Mouse (Mus musculus) liver, embryonic 15.5 days (tissue): Measurements from ENCODE around the gene Hes7. TPM values are rescaled to one million over a fixed set of nuclear protein-coding genes. Genes with fewer than 3 reads are reported as not detected.

Experiments
- ATAC-seq: fragments of 200-750 bp; cut with Nextera tagmentation; 2 replicates; pipeline ENCODE4 v1.8.0; 2017; ENCODE audit warnings: moderate number of reproducible peaks, mild to moderate bottlenecking, moderate library complexity; ENCODE audit not compliant: insufficient read depth
- H3K27ac ChIP-seq: fragments of 300-500 bp; sonication (generic); replicated peaks from 2 replicates; pipeline ENCODE4 v1.5.1; 2015; ENCODE audit warnings: mild to moderate bottlenecking, inconsistent platforms
- H3K27me3 ChIP-seq: fragments of 300-500 bp; sonication (generic); 2 replicates; pipeline ENCODE4 v1.6.1; 2015; ENCODE audit warnings: mild to moderate bottlenecking, inconsistent platforms
- H3K36me3 ChIP-seq: fragments of 300-500 bp; sonication (generic); replicated peaks from 2 replicates; pipeline ENCODE4 v1.6.1; 2015; ENCODE audit warnings: moderate library complexity, mild to moderate bottlenecking, inconsistent platforms
- H3K4me1 ChIP-seq: fragments of 300-500 bp; sonication (generic); replicated peaks from 2 replicates; pipeline ENCODE4 v1.6.1; 2015; ENCODE audit warnings: inconsistent platforms
- H3K4me2 ChIP-seq: fragments of 300-500 bp; sonication (generic); 2 replicates; pipeline ENCODE4 v1.6.1; 2015; ENCODE audit warnings: moderate library complexity, mild to moderate bottlenecking, inconsistent platforms
- H3K4me3 ChIP-seq: fragments of 300-500 bp; sonication (generic); replicated peaks from 2 replicates; pipeline ENCODE4 v1.5.1; 2015; ENCODE audit warnings: mild to moderate bottlenecking, inconsistent platforms
- H3K9ac ChIP-seq: fragments of 300-500 bp; sonication (generic); 2 replicates; pipeline ENCODE4 v1.6.1; 2015; ENCODE audit warnings: moderate library complexity, mild to moderate bottlenecking, inconsistent platforms
- H3K9me3 ChIP-seq: fragments of 300-500 bp; sonication (generic); replicated peaks from 2 replicates; pipeline ENCODE4 v1.6.1; 2016; ENCODE audit warnings: inconsistent platforms
- WGBS: fragments of 180-500 bp; shearing (Covaris S2); methylation state at CpG from one replicate; pipeline ENCODE4 v1.1.7; 2015; ENCODE audit warnings: mixed read lengths; ENCODE audit not compliant: insufficient replicate concordance; 5-methylcytosine and 5-hydroxymethylcytosine counted together
- polyA plus RNA-seq: library from polyadenylated mRNA; unstranded; fragments of >200 nt; fragmentation: Nextera tagmentation; extraction: Ambion mirVana; gene quantifications from 2 replicates; pipeline ENCODE4 v1.2.1, GENCODE M21; 2015

The Hes7 gene
- polyA plus RNA-seq, 1 experiment from 2014 or later = 0.12 TPM

DNA sequence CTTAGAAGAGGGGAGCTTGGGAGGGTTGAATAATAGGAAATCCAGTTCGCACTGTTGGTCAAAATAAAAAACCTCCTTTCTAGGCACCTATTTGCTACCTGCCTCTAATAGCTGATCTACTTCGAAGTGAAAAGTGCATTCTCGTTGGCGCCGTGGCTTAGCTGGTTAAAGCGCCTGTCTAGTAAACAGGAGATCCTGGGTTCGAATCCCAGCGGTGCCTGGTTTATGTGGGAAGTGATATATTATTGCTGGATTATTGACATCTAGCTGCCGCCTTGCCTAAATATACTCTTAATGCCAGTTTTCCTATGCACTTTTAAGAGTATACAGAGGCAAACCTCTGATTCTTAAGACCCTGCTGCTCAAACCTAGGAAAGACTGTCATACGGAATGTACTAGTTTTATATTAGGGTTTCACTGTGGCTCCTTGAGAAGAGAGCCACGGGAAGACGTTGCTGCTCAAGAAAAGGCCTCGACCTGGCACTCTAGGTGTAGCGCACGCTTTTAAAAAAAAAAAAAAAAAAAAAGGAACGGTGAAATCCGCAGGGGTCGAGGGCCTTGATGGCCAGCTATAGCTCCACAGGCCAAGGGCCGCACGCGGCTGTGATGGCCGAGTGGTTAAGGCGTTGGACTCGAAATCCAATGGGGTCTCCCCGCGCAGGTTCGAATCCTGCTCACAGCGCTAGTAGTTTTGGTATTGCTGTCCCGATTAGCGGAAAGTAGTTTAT is 9.7 kb upstream of the Hes7 start:
- Histone ChIP-seq H3K4me3 (peak overlapping the region; percentile 58), H3K27ac (peak overlapping the region; percentile 51), H3K9me3 (no peaks in the 10 kb centered on the region), H3K4me2 (peak overlapping the region; percentile 69), H3K36me3 (peaks cover 41% of the 10 kb centered on the region), H3K9ac (peak overlapping the region; percentile 46; the same call in 1 of the 2 replicates), H3K27me3 (peaks cover 34% of the 10 kb centered on the region), H3K4me1 (peaks cover 33% of the 10 kb centered on the region)
- ATAC-seq = peak; percentile 69
- under 1% methylated on average over 30 of the region's 30 CpGs for WGBS

DNA sequence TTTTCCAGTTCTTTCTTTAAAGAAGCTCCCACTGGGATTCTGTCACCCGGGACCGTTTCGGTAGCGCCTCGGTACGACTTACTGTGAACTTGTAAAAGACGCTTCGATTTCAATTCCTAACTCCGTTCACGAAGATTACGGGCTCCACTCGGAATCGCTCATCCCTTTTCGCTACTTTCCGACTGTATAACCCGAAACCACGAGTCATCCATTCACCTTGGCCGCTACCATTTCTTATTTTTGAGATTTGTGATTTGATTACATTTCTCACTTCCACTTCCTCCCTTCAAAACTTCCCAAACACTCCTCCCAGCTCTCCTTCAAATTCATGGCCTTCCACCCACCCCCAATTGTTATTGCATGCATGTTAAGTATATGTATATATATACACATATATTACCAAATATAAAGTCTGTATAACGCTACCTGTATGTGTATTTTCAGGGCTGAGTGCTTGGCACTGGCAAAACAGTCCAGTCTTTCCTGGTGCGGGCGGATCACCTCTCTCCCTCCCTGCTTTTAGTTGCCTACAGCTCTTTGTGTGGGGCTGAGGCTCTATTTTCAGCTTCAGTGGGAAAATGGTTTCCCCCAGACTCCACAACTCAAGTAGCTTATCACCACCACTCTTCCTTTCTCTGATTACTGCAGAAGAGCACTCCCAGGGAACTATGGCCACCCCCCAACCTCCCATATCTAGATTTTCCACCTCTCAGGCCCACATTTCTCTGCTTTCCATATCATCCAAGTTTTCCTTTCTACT is 9.0 kb upstream of the Hes7 start:
- Histone ChIP-seq H3K9ac (peak overlapping the region; percentile 46), H3K27ac (0 out of 2 replicates have a peak overlapping the region, but pooled peaks have one; percentile 9), H3K9me3 (no peaks in the 10 kb centered on the region), H3K4me1 (peaks cover 33% of the 10 kb centered on the region), H3K4me2 (peak overlapping the region; percentile 69), H3K27me3 (peaks cover 40% of the 10 kb centered on the region), H3K36me3 (peaks cover 33% of the 10 kb centered on the region), H3K4me3 (peak overlapping the region; percentile 58)
- no peak for ATAC-seq
- WGBS = 3% methylated on average over 21 of the region's 21 CpGs

DNA sequence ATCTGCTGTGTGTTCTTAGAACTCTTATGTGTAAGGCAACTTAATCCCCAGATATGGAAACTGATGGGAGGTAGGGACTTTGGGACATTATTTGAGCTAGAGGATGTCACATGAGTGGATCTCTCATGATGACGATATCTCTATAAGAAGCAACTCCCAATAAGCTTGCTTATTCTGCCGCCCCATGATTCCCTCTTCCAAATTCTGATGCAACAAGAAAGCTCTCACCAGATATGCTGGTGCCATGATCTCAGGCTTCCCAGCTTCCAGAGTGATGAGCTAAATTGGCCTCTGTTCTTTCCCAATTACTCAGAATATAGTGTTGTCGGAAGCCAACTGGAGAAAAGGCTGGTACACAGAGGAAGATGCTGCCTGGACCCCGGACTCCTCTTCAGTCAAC is 8.3 kb upstream of the Hes7 start:
- no peak for ATAC-seq
- Histone ChIP-seq H3K36me3 (peaks cover 28% of the 10 kb centered on the region), H3K9ac (0 out of 2 replicates have a peak overlapping the region, but pooled peaks have one; percentile 2), H3K4me2 (peak overlapping the region; percentile 69; the same call in 1 of the 2 replicates), H3K4me1 (peaks cover 34% of the 10 kb centered on the region), H3K9me3 (no peaks in the 10 kb centered on the region), H3K27ac (no peak overlapping the region), H3K4me3 (no peak overlapping the region), H3K27me3 (peaks cover 45% of the 10 kb centered on the region)
- 45% methylated on average over 4 of the region's 4 CpGs for WGBS

DNA sequence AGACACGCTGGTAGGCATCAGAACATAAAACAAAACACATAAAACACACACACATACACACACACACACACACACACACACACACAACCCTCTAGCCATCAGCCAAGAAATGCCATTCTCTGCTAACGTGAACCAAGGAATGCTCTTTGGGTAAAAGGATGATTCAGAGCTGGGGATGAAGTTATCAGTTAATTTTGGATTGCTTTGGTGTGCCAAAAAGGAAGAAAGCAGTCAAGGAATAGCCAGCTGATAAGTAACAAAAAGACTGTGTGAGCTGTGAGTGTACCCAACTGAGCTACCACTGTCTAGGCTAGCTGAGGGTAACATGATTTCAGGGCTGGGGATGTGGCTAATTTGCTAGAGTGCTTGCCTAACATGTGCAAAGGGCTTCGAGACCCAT is 6.2 kb upstream of the Hes7 start:
- H3K4me2 ChIP-seq = no peak overlapping the region
- peaks cover 52% of the 10 kb centered on the region for H3K4me1 ChIP-seq
- H3K4me3 ChIP-seq = no peak overlapping the region
- ATAC-seq = no peak
- H3K27ac ChIP-seq = no peak overlapping the region
- WGBS = 37% methylated on average over 3 of the region's 3 CpGs
- H3K27me3 ChIP-seq = peaks cover 61% of the 10 kb centered on the region
- H3K9ac ChIP-seq = no peak overlapping the region
- peaks cover 7% of the 10 kb centered on the region for H3K36me3 ChIP-seq
- H3K9me3 ChIP-seq = no peaks in the 10 kb centered on the region

DNA sequence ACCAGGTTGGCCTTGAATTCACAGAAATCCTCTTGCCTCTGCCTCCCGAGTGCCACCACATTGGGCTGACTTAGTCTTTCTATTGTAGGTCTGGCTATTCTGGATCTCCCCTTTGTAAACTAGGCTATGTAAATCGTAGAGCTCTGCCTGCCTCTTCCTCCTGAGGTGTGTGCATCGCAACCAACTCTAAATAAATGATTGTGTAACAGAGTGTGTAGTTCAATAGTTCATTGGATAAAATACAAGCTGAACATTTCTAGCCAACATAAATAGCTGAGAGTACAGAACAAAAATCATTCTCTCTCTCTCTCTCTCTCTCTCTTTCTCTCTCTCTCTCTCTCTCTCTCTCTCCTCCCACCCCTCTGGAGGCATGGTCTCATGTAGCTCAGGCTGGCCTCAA is 5.6 kb upstream of the Hes7 start:
- no peak overlapping the region for H3K4me3 ChIP-seq
- H3K4me1 ChIP-seq = peaks cover 52% of the 10 kb centered on the region
- H3K27ac ChIP-seq = no peak overlapping the region
- peaks cover 67% of the 10 kb centered on the region for H3K27me3 ChIP-seq
- H3K9ac ChIP-seq = no peak overlapping the region
- H3K4me2 ChIP-seq = no peak overlapping the region
- no peaks in the 10 kb centered on the region for H3K9me3 ChIP-seq
- 47% methylated on average over 3 of the region's 3 CpGs for whole genome bisulfite sequencing
- H3K36me3 ChIP-seq = peaks cover under 1% of the 10 kb centered on the region; the same call in 1 of the 2 replicates
- ATAC-seq = no peak

DNA sequence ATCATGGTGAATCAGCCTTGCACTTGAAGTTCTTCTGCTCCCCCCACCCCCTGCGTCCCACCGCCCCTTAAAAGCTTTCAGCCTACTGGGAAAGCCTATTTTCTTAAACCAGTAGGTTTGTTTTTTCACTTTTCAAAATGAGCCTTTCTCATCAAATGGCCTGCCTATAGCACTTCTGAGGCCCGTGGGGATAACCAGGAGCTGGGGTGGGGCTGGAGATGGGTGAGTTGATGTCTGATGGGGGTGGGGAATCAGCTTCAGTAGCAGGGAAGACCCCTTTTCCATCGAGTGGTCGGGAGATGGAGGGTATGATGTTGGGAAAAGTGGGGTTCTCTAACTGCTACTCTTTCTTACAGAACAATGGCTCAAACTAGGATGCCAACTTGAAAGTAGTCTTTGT is 3.4 kb upstream of the Hes7 start:
- no peaks in the 10 kb centered on the region for H3K36me3 ChIP-seq
- H3K9me3 ChIP-seq = no peaks in the 10 kb centered on the region
- peaks cover 79% of the 10 kb centered on the region for H3K27me3 ChIP-seq
- no peak for ATAC-seq
- peaks cover 51% of the 10 kb centered on the region for H3K4me1 ChIP-seq
- no peak overlapping the region for H3K4me3 ChIP-seq
- 44% methylated on average over 5 of the region's 5 CpGs for WGBS
- H3K4me2 ChIP-seq = peak overlapping the region; percentile 98
- H3K27ac ChIP-seq = no peak overlapping the region
- no peak overlapping the region for H3K9ac ChIP-seq

DNA sequence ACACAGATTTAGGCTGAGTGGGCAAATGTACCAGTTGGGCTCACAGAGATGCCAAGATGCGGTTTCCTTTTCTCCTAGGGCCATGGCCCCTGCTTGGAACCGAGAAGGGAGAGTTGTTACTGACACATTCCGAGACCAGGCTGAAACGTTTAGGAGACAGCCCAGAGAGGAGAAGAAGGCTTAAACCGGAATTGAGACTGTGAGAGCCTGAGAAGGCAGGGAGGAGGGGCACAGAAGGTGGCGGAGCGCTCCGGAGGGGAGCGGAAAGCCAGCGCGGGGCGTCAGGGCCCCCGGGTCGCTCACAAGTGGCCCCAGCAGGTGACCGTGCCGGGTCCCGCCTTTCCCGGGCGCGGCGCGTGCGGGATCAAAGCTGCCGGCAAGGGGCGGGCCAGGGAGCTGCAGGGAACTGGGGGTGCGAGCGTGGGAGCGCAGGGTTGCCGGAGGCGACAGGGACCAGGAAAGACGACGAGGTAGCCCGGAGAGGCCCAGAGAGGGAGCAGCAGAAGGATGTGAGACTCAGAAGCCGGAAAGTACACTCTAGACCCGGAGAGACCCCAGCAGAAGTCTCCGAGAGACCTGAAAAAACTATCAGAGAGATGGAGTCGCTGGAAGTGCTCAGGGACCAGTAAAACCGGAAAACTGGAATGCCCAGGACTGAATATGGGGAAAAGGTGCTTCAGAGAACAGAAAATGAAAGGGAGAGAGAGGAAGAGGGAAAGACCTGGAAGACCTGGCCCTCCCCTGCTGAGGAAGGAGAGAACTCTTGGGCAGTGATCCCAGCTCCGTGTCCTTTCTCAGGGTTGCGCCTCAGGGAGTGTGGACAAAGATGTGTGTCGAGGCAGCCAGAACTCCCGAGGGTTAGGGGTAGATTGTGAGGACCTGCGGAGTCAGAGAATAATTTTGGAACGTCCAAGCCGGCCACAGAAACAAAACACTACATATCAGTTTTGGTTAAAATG is 2.2 kb upstream of the Hes7 start:
- peaks cover 59% of the 10 kb centered on the region for H3K4me1 ChIP-seq

DNA sequence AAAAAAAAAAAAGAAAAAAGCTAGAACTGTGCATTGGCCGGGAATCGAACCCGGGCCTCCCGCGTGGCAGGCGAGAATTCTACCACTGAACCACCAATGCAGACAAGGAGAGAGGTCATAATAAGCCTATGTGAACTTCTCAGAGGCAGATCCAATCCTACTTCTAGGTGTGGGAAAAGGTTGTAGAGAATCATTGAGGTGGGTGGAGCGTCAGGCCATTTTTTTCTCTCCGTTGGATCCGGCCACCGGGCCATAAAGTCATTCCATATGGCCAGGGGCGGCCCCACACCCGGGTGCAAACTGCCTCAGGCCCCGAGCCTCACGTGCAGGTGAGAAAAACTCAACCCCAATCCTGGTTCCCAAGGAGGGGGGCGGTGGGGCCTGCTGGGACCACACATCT is 1.4 kb upstream of the Hes7 start:
- H3K4me1 ChIP-seq = peaks cover 65% of the 10 kb centered on the region
- H3K4me2 ChIP-seq = peak overlapping the region; percentile 98
- no peaks in the 10 kb centered on the region for H3K36me3 ChIP-seq
- H3K9ac ChIP-seq = peak overlapping the region; percentile 70
- no peak overlapping the region for H3K27ac ChIP-seq
- H3K9me3 ChIP-seq = no peaks in the 10 kb centered on the region
- ATAC-seq = no peak
- peaks cover 74% of the 10 kb centered on the region for H3K27me3 ChIP-seq
- 2% methylated on average over 15 of the region's 15 CpGs for WGBS
- H3K4me3 ChIP-seq = peak overlapping the region; percentile 71

More for the DNA sequence above, 2.2 kb upstream of the Hes7 start:
- H3K36me3 ChIP-seq = no peaks in the 10 kb centered on the region
- under 1% methylated on average over 45 of the region's 45 CpGs for WGBS
- H3K9me3 ChIP-seq = no peaks in the 10 kb centered on the region
- peaks cover 79% of the 10 kb centered on the region for H3K27me3 ChIP-seq
- ATAC-seq = peak; percentile 36
- peak overlapping the region; percentile 71 for H3K4me3 ChIP-seq
- peak overlapping the region; percentile 98 for H3K4me2 ChIP-seq
- peak overlapping the region; percentile 70 for H3K9ac ChIP-seq
- peak overlapping the region; percentile 34 for H3K27ac ChIP-seq

DNA sequence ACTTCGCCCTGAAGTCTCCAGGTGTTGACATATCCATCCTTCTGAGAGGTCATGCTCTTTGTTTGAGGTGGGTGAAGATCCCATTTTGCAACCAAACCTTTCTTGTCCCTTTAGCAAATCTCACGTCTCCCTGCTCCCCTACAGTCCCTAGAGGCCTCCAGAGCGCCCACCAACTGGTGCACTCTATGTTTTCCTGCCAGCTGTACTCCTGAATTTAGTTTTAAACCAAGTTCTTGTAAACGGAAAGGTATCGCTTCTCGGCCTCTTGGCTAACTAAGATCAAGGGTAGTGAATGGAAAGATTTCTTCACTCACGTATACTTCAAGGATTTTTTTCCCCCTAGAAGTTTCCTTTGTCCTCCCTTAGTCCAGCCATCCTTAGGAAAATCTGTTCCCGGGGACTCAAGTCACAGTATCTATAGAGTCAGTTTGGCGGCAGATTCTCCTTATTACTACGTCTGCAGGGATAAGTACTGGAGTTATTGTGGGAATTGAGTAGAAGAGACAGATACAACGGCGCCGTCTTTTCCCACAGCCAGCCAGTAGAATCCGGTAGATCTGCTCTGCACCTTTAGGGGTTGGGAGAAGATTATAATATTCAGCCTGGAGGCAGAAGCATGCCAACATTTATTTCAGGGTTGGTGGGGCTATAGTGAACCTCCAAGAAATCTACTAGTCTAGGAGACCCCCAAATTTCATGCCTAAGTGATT is 603 bp upstream of the Hes7 start:
- 38% methylated on average over 14 of the region's 14 CpGs for WGBS
- Histone ChIP-seq H3K27ac (no peak overlapping the region), H3K9ac (no peak overlapping the region), H3K9me3 (no peaks in the 10 kb centered on the region), H3K36me3 (no peaks in the 10 kb centered on the region), H3K4me2 (peak overlapping the region; percentile 98), H3K4me1 (peaks cover 69% of the 10 kb centered on the region), H3K4me3 (peak overlapping the region; percentile 71), H3K27me3 (peaks cover 74% of the 10 kb centered on the region)
- ATAC-seq = no peak

DNA sequence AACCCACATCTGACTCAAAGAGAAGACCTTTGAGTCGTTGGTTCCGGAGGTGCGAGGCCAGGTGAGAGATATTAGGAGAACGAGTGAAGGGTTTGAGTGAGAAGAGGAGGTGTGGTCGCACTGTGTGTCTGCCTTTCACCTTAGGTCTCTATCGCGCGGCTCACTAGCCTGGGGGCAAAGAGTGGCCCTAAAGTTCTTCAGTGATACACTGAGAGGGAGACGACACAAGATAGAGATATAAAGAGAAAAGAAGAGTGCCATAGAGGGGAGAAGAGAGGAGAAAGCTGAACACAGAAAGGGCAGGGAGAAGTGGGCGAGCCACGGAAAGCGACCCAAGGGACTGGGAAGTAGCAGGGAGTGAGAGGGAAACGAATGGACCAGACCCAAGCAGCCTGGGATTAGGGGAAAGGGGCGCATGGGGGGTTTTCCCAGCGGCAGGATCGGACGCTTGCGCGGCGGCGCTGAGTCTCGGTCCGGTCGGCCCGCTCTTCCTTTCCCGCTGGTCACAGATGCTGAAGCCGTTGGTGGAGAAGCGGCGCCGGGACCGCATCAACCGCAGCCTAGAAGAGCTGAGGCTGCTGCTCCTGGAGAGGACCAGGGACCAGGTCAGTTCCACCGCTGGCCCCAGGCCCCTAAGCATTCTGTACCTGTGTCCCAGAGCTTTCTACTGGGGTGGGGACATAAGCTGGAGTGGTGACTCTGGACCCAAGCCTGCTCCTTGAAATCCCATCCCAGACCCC is 967 bp downstream of the Hes7 start:
- WGBS = under 1% methylated on average over 33 of the region's 33 CpGs
- H3K9ac ChIP-seq = peak overlapping the region; percentile 25; the same call in 1 of the 2 replicates
- H3K27me3 ChIP-seq = peaks cover 64% of the 10 kb centered on the region
- peak overlapping the region; percentile 98 for H3K4me2 ChIP-seq
- H3K27ac ChIP-seq = no peak overlapping the region
- peak overlapping the region; percentile 70 for H3K4me3 ChIP-seq
- no peaks in the 10 kb centered on the region for H3K9me3 ChIP-seq
- no peaks in the 10 kb centered on the region for H3K36me3 ChIP-seq
- H3K4me1 ChIP-seq = peaks cover 80% of the 10 kb centered on the region
- no peak for ATAC-seq
